Mouse (Mus musculus): Measurements from ENCODE around the gene Evi5.
A peak's percentile ranks its signal among the peaks of the same experiment; 100 is the strongest.
"Not testable (repeated sequence)": the region's sequence is repeated elsewhere in the genome, so short reads cannot be mapped to it uniquely, and the experiment has no call there.

Gene Evi5

GRCm38 (mm10) chr5:107874561-107875260, at the start of gene Evi5:
Gene Evi5, minus strand, starts transcription at chr5:107875107.
- DNase-seq = no peak

GRCm38 (mm10) chr5:107924564-107924963, 49.7 kb upstream of the Evi5 start:
- no peak for DNase-seq

- DNase-seq = no peak
Measured at GRCm38 (mm10) chr5:107922836-107923235, 47.9 kb upstream of the Evi5 start.

GRCm38 (mm10) chr5:107921400-107922252, 46.7 kb upstream of the Evi5 start:
- no peak for DNase-seq

- no peak for DNase-seq
Measured at GRCm38 (mm10) chr5:107915280-107915679, 40.4 kb upstream of the Evi5 start.

DNA sequence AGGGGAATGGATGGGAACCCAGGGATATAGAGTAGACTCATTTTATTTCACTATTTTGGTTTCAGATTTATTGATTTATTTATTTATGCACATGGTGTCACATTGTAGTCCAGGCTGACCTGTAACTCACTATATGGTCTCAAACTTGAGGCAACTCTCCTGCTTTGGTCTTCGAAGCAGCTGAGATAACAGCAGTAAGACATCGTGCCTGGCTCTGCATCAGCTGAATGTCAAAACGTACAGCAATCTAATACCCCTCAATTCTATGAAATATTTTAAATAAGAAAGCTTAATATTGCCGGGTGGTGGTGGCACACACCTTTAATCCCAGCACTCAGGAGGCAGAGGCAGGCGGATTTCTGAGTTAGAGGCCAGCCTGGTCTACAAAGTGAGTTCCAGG, 36.1 kb upstream of the Evi5 start:
- DNase-seq = peak; percentile 0

DNA sequence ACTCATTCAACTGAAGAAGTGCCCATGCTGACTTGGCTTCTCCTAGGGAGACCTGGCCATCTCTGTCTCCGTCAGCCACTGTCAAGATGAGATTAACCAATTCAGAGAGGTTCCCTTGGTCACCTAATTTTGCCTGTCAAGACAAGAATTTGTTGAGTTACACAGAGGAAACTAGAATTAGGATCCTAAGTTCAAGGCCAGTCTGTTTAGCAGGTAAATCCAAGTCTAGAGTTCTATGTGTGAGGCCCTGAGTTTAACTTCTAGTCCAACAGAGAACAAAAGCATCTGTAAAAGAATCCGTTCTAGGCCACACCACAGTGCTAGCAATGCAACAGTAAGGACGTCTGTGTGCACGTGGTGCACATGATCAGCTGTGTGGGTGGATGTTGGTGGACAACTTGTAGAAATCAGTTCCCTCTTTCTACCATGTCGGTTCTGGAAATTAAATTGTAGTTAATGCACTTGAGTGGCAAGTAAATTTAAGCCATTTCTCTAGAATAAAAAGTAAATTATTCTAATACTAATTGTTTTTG, 35.2 kb upstream of the Evi5 start:
- peak; percentile 2 for DNase-seq

GRCm38 (mm10) chr5:107909668-107910067, 34.8 kb upstream of the Evi5 start:
- no peak for DNase-seq

- no peak for DNase-seq
Measured at GRCm38 (mm10) chr5:107908514-107909110, 33.7 kb upstream of the Evi5 start.

DNA sequence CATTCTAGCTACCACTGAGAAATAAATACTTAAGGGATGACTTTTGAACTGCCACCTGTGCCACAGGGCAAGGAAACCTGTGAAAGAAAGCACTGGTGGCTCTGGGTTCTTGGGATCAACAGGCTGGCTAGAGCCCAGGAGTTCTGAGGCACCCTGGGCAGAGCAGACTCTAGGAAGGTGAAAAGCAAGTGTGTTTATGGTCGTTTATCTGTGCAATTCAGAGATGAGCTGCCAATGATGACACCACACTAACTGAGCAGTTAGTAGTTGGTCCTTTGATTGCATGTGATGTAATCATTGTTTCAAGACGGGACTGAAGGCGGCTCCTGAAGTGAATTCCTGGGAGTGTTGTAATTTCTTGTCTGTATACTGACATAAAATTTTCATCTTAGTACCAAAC, 29.4 kb upstream of the Evi5 start:
- DNase-seq = no peak

GRCm38 (mm10) chr5:107901014-107901615, 26.2 kb upstream of the Evi5 start:
- DNase-seq = no peak

GRCm38 (mm10) chr5:107900206-107901013, 25.5 kb upstream of the Evi5 start, which contains the start of gene Rpl5:
Gene Rpl5, plus strand, starts transcription at chr5:107900502.
- peak; percentile 94 for DNase-seq

- DNase-seq = no peak
Measured at GRCm38 (mm10) chr5:107896265-107896664, 21.4 kb upstream of the Evi5 start.

GRCm38 (mm10) chr5:107894676-107895075, 19.8 kb upstream of the Evi5 start:
- no peak for DNase-seq

GRCm38 (mm10) chr5:107891515-107891914, 16.6 kb upstream of the Evi5 start:
- DNase-seq = not testable (repeated sequence)

DNA sequence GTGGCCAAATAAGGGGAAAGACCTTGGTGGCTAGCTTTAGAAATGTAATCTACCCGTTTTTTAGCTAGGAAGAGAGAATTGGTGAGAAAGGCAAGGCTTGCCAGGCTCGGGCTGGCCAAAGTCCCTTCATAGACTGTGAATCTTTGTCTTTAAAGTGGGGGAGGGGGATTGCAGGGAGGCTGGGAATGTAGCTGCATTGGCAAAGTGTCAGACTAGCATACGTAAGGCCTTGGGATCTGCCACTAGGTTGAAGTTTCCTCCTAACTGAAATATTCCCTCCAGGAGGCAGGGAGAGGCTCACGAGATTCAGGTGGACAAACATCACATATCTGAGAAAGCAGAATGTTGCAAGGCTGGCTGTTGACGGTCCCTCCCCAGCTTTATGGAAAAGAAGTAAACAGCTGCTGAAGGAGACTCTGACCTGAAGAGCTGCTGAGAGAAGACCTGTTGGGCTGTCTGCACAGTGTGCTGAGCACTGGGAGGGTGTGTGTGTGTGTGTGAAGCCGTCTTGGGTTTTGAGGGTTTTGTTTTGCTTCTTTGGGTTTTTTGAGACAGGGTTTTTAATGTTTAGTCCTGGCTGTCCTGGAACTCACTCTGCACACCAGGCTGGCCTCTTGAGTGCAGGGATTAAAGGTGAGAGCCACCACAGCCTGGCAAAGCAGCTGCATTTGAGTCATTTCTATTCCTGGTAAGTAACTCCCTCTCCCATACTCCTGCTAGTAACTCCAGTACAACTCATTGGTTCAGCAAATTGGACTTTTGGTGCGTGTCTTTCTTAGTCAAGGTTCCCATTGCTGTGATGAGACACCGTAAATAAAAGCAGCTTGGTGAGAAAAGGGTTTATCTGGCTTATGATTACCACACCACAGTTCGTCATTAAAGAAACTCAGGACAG, 15.3 kb upstream of the Evi5 start:
- no peak for DNase-seq

- no peak for DNase-seq
Measured at GRCm38 (mm10) chr5:107880710-107881109, 5.8 kb upstream of the Evi5 start.

- no peak for DNase-seq
Measured at GRCm38 (mm10) chr5:107877053-107877452, 2.1 kb upstream of the Evi5 start.

DNA sequence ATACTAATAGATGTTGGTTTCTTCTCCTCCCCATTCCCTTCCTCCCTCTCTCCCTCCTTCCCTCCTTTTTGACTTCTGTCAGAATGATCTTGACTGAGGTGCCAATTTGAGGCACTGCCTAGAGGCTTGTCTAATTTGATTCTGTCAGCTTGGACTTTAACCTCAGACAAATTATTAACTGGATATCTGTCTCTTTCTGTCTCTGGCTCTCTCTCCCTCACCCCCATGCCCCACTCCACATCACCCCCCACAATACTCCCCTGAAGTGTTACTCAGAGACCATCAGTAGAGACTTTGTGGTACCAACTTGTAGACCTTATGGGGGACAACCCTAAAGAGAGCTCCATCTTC, 329 bp upstream of the Evi5 start:
- DNase-seq = no peak

DNA sequence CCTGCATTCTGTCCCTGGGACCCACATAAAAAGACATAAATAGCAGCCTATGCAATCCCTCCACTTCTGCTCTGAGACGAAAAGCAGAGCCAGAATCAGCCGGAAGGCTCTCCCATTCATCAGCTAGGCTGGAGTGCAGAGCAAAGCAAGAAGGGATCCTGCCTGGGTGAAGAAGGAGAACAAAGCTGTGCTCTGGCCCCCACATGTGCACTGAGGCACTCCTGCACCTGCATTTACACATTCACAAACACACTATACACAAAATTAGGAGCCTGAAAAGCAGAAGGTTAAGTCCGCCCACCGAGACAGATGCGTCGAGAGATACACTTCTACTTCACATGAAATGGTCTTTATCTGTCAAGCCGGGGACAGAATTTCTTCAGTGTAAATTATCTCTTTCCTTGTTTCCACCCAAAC, 1.0 kb downstream of the Evi5 start:
- peak; percentile 28 for DNase-seq

- no peak for DNase-seq
Measured at GRCm38 (mm10) chr5:107873330-107873729, 1.6 kb downstream of the Evi5 start.
